Mouse (Mus musculus) midbrain, embryonic 16.5 days (tissue): Measurements from ENCODE around the gene Steap3. TPM values are rescaled to one million over a fixed set of nuclear protein-coding genes. Genes with fewer than 3 reads are reported as not detected.

ENCODE experiments used
- ATAC-seq: fragments of 200-750 bp; cut with Nextera tagmentation; 2 replicates; pipeline ENCODE4 v1.8.0; 2017; ENCODE audit warnings: moderate TSS enrichment
- H3K27ac ChIP-seq: fragments of 300-500 bp; sonication (generic); 2 replicates; pipeline ENCODE4 v1.5.1; 2014; ENCODE audit warnings: mild to moderate bottlenecking, low read length, mixed read lengths
- H3K27me3 ChIP-seq: fragments of 300-500 bp; sonication (generic); 2 replicates; pipeline ENCODE4 v1.6.1; 2014; ENCODE audit warnings: low read depth, low read length, mixed read lengths; ENCODE audit not compliant: control insufficient read depth, insufficient read depth
- H3K36me3 ChIP-seq: fragments of 300-500 bp; sonication (generic); 2 replicates; pipeline ENCODE4 v1.6.1; 2014; ENCODE audit warnings: mild to moderate bottlenecking, low read length, moderate library complexity, mixed read lengths; ENCODE audit not compliant: control insufficient read depth, insufficient read depth
- H3K4me1 ChIP-seq: fragments of 300-500 bp; sonication (generic); 2 replicates; pipeline ENCODE4 v1.6.1; 2014; ENCODE audit warnings: mild to moderate bottlenecking, low read length, mixed read lengths; ENCODE audit not compliant: control insufficient read depth, insufficient read depth
- H3K4me2 ChIP-seq: fragments of 300-500 bp; sonication (generic); 2 replicates; pipeline ENCODE4 v1.6.1; 2014; ENCODE audit warnings: mild to moderate bottlenecking, low read length, mixed read lengths
- H3K4me3 ChIP-seq: fragments of 300-500 bp; sonication (generic); 2 replicates; pipeline ENCODE4 v1.5.1; 2014; ENCODE audit warnings: low read depth, mild to moderate bottlenecking, low read length, moderate library complexity, mixed read lengths
- H3K9ac ChIP-seq: fragments of 300-500 bp; sonication (generic); 2 replicates; pipeline ENCODE4 v1.6.1; 2014; ENCODE audit warnings: low read depth, low read length, mixed read lengths
- H3K9me3 ChIP-seq: fragments of 300-500 bp; sonication (generic); replicated peaks from 2 replicates; pipeline ENCODE4 v1.6.1; 2014; ENCODE audit warnings: mild to moderate bottlenecking, low read length, mixed read lengths; ENCODE audit not compliant: control insufficient read depth, poor library complexity, severe bottlenecking
- WGBS: fragments of 180-500 bp; shearing (Covaris S2); extraction: QIAGEN DNeasy Blood & Tissue Kit; methylation state at CpG from one replicate; pipeline ENCODE4 v1.1.7; 2014; 5-methylcytosine and 5-hydroxymethylcytosine counted together
- polyA plus RNA-seq: library from polyadenylated mRNA; unstranded; fragments of >200 nt; fragmentation: Nextera tagmentation; extraction: Ambion mirVana; gene quantifications from 2 replicates; pipeline ENCODE4 v1.2.1, GENCODE M21; 2015

The Steap3 gene
- polyA plus RNA-seq, 1 experiment from 2014 or later = 3.7 TPM

- H3K27ac ChIP-seq = no peak overlapping the region
- H3K36me3 ChIP-seq = no peaks in the 10 kb centered on the region
- H3K4me3 ChIP-seq = no peak overlapping the region
- 68% methylated on average over 9 of the region's 9 CpGs for WGBS
- no peaks in the 10 kb centered on the region for H3K9me3 ChIP-seq
- ATAC-seq = no peak
- no peaks in the 10 kb centered on the region for H3K27me3 ChIP-seq
- H3K4me1 ChIP-seq = no peaks in the 10 kb centered on the region
- no peak overlapping the region for H3K4me2 ChIP-seq
- H3K9ac ChIP-seq = no peak overlapping the region
These were observed 13.8 kb downstream of the Steap3 start for GRCm38 (mm10) chr1:120258744-120259143.

DNA sequence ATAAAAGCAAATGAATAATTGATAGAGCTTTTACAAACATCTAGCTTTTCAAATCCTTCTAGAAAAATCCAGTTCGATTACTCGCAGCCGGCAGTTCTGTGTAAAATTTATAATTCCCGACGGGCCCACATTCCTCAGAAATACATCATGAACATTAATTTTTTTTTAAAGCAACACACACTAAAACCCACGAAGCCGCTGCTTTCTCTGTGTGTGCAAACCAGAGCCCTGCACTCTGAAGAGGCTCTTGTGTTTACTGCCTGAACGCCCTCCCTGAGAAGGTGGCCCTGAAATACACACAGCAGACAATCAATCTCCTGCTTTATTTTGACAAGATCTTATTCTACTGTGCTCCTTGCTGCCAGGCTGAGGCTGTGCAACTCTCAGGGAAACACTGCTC lies 14.3 kb downstream of the Steap3 start:
- Histone ChIP-seq H3K36me3 (no peaks in the 10 kb centered on the region), H3K4me3 (no peak overlapping the region), H3K27ac (no peak overlapping the region), H3K27me3 (no peaks in the 10 kb centered on the region), H3K9ac (no peak overlapping the region), H3K9me3 (no peaks in the 10 kb centered on the region), H3K4me2 (no peak overlapping the region), H3K4me1 (no peaks in the 10 kb centered on the region)
- ATAC-seq = no peak
- WGBS = 74% methylated on average over 8 of the region's 8 CpGs

GRCm38 (mm10) chr1:120253751-120254150 lies 18.8 kb downstream of the Steap3 start:
- no peaks in the 10 kb centered on the region for H3K9me3 ChIP-seq
- WGBS = 86% methylated on average over 6 of the region's 6 CpGs
- no peaks in the 10 kb centered on the region for H3K27me3 ChIP-seq
- H3K4me1 ChIP-seq = no peaks in the 10 kb centered on the region
- H3K9ac ChIP-seq = no peak overlapping the region
- no peak overlapping the region for H3K27ac ChIP-seq
- H3K4me2 ChIP-seq = no peak overlapping the region
- no peak for ATAC-seq
- H3K36me3 ChIP-seq = no peaks in the 10 kb centered on the region
- no peak overlapping the region for H3K4me3 ChIP-seq

DNA sequence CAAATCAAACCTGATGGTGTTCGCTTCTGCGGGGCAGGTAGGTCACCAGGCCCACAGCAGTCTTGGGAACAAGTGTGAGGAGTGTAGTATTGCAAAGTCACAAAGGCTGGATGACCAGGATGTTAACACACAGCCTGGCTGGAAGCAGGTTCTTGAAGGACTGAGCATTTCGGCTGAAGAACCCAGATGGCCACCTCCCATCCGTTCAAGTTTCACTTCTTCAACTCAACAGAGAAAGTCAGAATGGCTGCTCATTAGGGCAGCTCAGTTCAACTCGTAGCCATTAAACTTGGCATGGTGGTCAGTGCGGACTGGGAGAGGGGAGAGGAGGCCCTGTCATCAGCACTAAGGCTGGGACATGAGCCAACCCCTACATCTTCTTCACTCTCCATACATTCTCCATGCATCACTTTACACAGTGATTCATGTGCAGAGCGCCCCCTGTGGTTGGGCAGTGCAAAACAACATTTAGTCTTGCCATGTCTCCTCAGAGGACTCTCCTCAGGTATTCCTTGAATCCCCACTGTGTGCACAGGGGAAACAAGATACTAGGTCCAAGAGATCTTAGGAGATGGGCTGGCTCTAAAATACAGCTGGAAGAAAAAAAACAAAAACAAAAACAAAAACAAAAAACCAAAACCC lies 19.9 kb downstream of the Steap3 start:
- 88% methylated on average over 7 of the region's 7 CpGs for WGBS
- no peaks in the 10 kb centered on the region for H3K27me3 ChIP-seq
- H3K36me3 ChIP-seq = no peaks in the 10 kb centered on the region
- H3K4me3 ChIP-seq = no peak overlapping the region
- no peak overlapping the region for H3K4me2 ChIP-seq
- no peak overlapping the region for H3K27ac ChIP-seq
- no peak for ATAC-seq
- H3K4me1 ChIP-seq = no peaks in the 10 kb centered on the region
- no peaks in the 10 kb centered on the region for H3K9me3 ChIP-seq
- H3K9ac ChIP-seq = no peak overlapping the region

GRCm38 (mm10) chr1:120251193-120251592 lies 21.3 kb downstream of the Steap3 start:
- H3K4me2 ChIP-seq = no peak overlapping the region
- no peaks in the 10 kb centered on the region for H3K9me3 ChIP-seq
- H3K27ac ChIP-seq = no peak overlapping the region
- no peaks in the 10 kb centered on the region for H3K36me3 ChIP-seq
- no peak for ATAC-seq
- no peaks in the 10 kb centered on the region for H3K4me1 ChIP-seq
- H3K27me3 ChIP-seq = no peaks in the 10 kb centered on the region
- WGBS = 93% methylated on average over 1 of the region's 1 CpGs
- no peak overlapping the region for H3K4me3 ChIP-seq
- H3K9ac ChIP-seq = no peak overlapping the region

- WGBS = 88% methylated on average over 3 of the region's 3 CpGs
- Histone ChIP-seq H3K27me3 (no peaks in the 10 kb centered on the region), H3K4me3 (no peak overlapping the region), H3K9ac (no peak overlapping the region), H3K9me3 (no peaks in the 10 kb centered on the region), H3K4me2 (no peak overlapping the region), H3K27ac (no peak overlapping the region), H3K4me1 (peaks cover 4% of the 10 kb centered on the region; the same call in 1 of the 2 replicates), H3K36me3 (no peaks in the 10 kb centered on the region)
- no peak for ATAC-seq
These were observed 21.9 kb downstream of the Steap3 start for GRCm38 (mm10) chr1:120250586-120250985.

- Histone ChIP-seq H3K9ac (no peak overlapping the region), H3K4me2 (no peak overlapping the region), H3K36me3 (no peaks in the 10 kb centered on the region), H3K4me3 (no peak overlapping the region), H3K27ac (no peak overlapping the region), H3K4me1 (peaks cover 9% of the 10 kb centered on the region), H3K9me3 (no peaks in the 10 kb centered on the region), H3K27me3 (no peaks in the 10 kb centered on the region)
- no peak for ATAC-seq
- WGBS = 96% methylated on average over 5 of the region's 5 CpGs
These were observed 22.7 kb downstream of the Steap3 start for GRCm38 (mm10) chr1:120249842-120250241.

DNA sequence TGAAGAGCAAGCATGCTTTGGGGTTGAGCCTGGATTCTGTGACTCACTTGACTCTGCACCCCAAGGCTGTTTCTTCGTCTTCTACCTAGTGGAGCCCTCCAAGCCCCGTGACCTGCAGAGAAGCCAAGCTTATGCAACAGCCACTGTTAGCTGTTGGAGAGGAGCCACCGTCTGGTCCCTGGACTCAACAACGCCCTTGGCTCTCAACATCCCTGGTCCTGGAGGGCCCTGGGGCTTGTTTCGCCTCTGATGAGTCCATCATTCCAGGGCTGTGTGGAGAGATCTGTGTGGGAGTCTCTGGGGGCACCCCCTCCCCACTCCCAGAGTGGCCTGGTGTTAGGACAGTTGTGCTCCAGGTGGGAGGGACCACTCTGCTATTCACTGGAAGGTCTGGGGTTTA lies 24.3 kb downstream of the Steap3 start:
- Histone ChIP-seq H3K4me2 (no peak overlapping the region), H3K4me1 (peaks cover 9% of the 10 kb centered on the region), H3K9me3 (no peaks in the 10 kb centered on the region), H3K27me3 (no peaks in the 10 kb centered on the region), H3K9ac (no peak overlapping the region), H3K36me3 (no peaks in the 10 kb centered on the region), H3K4me3 (no peak overlapping the region), H3K27ac (no peak overlapping the region)
- ATAC-seq = no peak
- WGBS = 82% methylated on average over 5 of the region's 5 CpGs

DNA sequence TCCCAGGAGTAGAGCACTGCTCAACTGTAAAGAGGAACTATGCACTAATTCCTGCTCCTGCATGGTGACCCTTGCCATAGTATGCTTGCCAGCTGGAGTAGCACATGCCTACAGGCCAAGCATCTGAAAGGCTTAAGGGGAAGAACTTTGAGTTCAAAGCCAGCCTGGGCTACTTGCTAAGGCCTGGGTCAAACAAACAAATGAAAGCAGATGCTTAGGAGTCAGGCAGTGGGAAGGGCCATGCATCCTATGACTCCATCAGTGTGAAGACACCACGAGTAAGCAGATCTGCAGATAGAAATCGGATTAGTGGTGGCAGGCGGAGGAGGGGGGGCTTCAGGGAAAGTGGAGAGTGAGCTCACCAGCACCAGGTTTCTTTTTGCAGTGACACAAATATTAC lies 25.2 kb downstream of the Steap3 start:
- no peak for ATAC-seq
- 42% methylated on average over 3 of the region's 3 CpGs for WGBS
- no peak overlapping the region for H3K27ac ChIP-seq
- no peak overlapping the region for H3K9ac ChIP-seq
- no peak overlapping the region for H3K4me2 ChIP-seq
- no peak overlapping the region for H3K4me3 ChIP-seq
- peaks cover 9% of the 10 kb centered on the region for H3K4me1 ChIP-seq
- no peaks in the 10 kb centered on the region for H3K27me3 ChIP-seq
- no peaks in the 10 kb centered on the region for H3K9me3 ChIP-seq
- H3K36me3 ChIP-seq = no peaks in the 10 kb centered on the region
